Mouse (Mus musculus) heart, embryonic 12.5 days (tissue): ENCODE measurements around the gene Filip1l. TPM values are rescaled to one million over a fixed set of nuclear protein-coding genes. Genes with fewer than 3 reads are reported as not detected.

Experiments
- ATAC-seq: fragments of 200-750 bp; cut with Nextera tagmentation; 2 replicates; pipeline ENCODE4 v1.8.0; 2017; ENCODE audit warnings: moderate TSS enrichment, moderate library complexity; ENCODE audit not compliant: insufficient number of reproducible peaks, low FRiP score
- H3K27ac ChIP-seq: fragments of 300-500 bp; sonication (generic); 2 replicates; pipeline ENCODE4 v1.5.1; 2016; ENCODE audit warnings: mild to moderate bottlenecking, moderate library complexity; ENCODE audit not compliant: poor library complexity, severe bottlenecking
- H3K27me3 ChIP-seq: fragments of 300-500 bp; sonication (generic); replicated peaks from 2 replicates; pipeline ENCODE4 v1.6.1; 2016; ENCODE audit warnings: mild to moderate bottlenecking, moderate library complexity
- H3K36me3 ChIP-seq: fragments of 300-500 bp; sonication (generic); 2 replicates; pipeline ENCODE4 v1.6.1; 2016; ENCODE audit warnings: mild to moderate bottlenecking, moderate library complexity
- H3K4me1 ChIP-seq: fragments of 300-500 bp; sonication (generic); replicated peaks from 2 replicates; pipeline ENCODE4 v1.6.1; 2016; ENCODE audit warnings: mild to moderate bottlenecking
- H3K4me2 ChIP-seq: fragments of 300-500 bp; sonication (generic); 2 replicates; pipeline ENCODE4 v1.6.1; 2016; ENCODE audit warnings: mild to moderate bottlenecking, moderate library complexity
- H3K4me3 ChIP-seq: fragments of 300-500 bp; sonication (generic); 2 replicates; pipeline ENCODE4 v1.5.1; 2016; ENCODE audit warnings: mild to moderate bottlenecking
- H3K9ac ChIP-seq: fragments of 300-500 bp; sonication (generic); 2 replicates; pipeline ENCODE4 v1.6.1; 2016; ENCODE audit warnings: mild to moderate bottlenecking, moderate library complexity
- H3K9me3 ChIP-seq: fragments of 300-500 bp; sonication (generic); replicated peaks from 2 replicates; pipeline ENCODE4 v1.6.1; 2016; ENCODE audit warnings: mild to moderate bottlenecking, moderate library complexity
- WGBS: fragments of 180-500 bp; shearing (Covaris S2); methylation state at CpG from one replicate; pipeline ENCODE4 v1.1.7; 2016; 5-methylcytosine and 5-hydroxymethylcytosine counted together
- polyA plus RNA-seq: library from polyadenylated mRNA; unstranded; fragments of >200 nt; fragmentation: Nextera tagmentation; extraction: Ambion mirVana; gene quantifications from 2 replicates; pipeline ENCODE4 v1.2.1, GENCODE M21; 2016

Gene Filip1l
- polyA plus RNA-seq, 1 experiment from 2014 or later: 27.8 TPM

DNA sequence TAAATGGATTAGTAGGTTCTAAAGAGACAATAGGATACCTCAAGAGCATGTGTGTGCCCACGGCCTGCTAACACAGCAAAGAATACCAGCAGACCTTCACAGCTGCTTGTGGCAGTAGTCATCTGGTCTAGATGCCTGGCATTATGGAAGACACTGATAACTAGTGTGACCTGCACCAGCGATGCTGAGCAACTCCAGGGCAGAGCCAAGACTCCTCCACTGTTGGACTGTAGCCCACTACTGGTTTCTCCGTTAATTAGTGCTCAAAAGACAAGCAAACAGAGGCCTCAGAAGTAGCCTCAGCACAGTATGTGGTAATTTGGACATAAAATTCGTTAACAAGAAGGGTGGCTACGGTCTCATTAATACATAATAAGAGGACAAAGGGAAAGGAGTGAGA lies 199.8 kb downstream of the Filip1l start:
- H3K27ac ChIP-seq: no peak overlapping the region
- peaks cover 7% of the 10 kb centered on the region; the same call in 1 of the 2 replicates for H3K36me3 ChIP-seq
- H3K4me2 ChIP-seq: no peak overlapping the region
- no peaks in the 10 kb centered on the region for H3K27me3 ChIP-seq
- no peaks in the 10 kb centered on the region for H3K9me3 ChIP-seq
- peaks cover 42% of the 10 kb centered on the region for H3K4me1 ChIP-seq
- 82% methylated on average over 5 of the region's 5 CpGs for WGBS
- no peak overlapping the region for H3K4me3 ChIP-seq
- ATAC-seq: no peak
- H3K9ac ChIP-seq: no peak overlapping the region

DNA sequence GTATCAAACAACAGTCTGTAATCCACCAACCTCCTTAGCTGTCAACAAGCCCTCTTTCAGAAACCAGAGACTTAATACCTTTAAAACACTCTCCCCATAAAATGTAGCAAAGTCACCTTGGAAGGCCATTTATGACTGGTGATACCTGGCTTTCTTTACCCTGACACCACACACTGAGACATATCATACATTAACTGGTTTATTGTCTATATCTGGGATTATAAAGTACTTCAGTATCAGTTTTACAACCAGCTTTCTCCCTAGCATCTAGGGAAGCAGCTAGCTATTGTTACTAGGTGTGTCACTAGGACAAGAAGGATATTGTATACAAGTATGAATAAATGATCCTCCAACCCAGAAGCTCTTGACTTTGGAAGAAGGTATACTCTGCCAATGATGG lies 200.3 kb downstream of the Filip1l start:
- Histone ChIP-seq H3K4me1 (peaks cover 38% of the 10 kb centered on the region), H3K36me3 (peaks cover 7% of the 10 kb centered on the region; the same call in 1 of the 2 replicates), H3K27ac (no peak overlapping the region), H3K9ac (no peak overlapping the region), H3K9me3 (no peaks in the 10 kb centered on the region), H3K27me3 (no peaks in the 10 kb centered on the region), H3K4me3 (no peak overlapping the region), H3K4me2 (no peak overlapping the region)
- no peak for ATAC-seq

DNA sequence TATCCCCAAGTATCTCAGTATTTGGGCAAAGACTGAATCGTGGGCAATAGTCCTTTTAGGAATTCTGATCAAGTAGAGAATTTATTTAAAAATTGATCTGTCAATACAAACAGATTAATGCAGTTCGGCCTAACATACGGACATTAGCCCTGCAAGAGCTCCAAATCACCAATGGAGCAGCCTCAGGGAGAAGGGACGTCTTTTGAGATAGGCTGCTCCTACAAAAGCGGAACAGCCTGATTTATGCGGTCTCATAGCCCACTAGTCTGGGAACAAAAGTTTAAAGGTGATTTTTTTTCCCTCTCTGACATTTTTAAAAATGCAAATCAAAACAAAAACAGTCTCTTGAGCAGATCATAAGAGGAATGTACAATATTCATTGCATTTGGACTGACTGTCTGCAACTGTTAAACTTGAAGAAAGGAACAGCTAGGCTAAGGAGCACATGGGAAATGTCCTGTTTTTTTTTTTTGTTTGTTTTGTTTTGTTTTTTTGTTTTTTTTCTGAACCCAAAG lies 202.1 kb downstream of the Filip1l start:
- no peak for ATAC-seq
- 80% methylated on average over 6 of the region's 6 CpGs for WGBS
- H3K36me3 ChIP-seq: peaks cover 10% of the 10 kb centered on the region
- no peak overlapping the region for H3K4me3 ChIP-seq
- peaks cover 38% of the 10 kb centered on the region for H3K4me1 ChIP-seq
- H3K27me3 ChIP-seq: no peaks in the 10 kb centered on the region
- no peaks in the 10 kb centered on the region for H3K9me3 ChIP-seq
- no peak overlapping the region for H3K4me2 ChIP-seq
- no peak overlapping the region for H3K27ac ChIP-seq
- H3K9ac ChIP-seq: no peak overlapping the region

DNA sequence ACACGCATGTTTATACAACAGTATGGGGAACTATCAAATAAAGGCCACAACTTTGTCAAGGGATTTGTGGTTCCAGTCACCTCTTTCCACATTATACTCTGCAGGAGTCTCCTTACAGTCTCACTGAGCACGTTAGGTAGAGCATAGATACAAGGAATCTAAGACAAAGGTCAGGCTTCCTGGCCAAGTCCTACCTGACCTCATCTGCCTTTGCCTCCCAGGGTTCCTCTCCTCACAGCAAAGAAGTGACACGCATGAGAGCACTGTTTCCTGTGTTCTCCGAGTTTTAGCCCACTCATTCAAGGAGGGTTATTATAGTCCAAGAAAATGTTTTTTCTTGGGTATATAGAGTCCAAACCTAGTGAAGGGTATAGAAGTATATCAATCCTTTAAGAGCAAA lies 202.8 kb downstream of the Filip1l start:
- Histone ChIP-seq H3K27me3 (no peaks in the 10 kb centered on the region), H3K36me3 (peaks cover 11% of the 10 kb centered on the region), H3K4me3 (no peak overlapping the region), H3K9me3 (no peaks in the 10 kb centered on the region), H3K4me1 (peaks cover 36% of the 10 kb centered on the region), H3K4me2 (no peak overlapping the region), H3K9ac (no peak overlapping the region), H3K27ac (no peak overlapping the region)
- WGBS: 76% methylated on average over 4 of the region's 4 CpGs
- no peak for ATAC-seq

DNA sequence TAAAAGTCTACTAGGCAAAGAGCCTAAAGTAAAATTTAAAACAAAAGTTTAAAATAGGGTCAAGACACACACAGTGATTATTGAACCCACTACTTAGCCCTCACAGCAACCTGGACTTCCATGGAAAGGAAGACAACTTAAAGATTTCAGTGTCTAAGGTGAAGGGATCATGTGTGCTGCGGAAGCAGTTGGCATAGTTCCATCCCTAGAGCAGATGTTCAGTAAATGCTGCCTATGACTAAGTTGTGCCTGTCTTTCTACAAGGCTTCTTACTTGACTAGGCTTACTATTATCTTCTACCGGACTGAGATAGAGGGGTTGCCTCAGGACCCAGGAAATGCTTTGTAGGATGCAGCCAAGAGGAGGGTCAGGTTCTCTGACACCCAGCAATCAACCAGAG lies 203.4 kb downstream of the Filip1l start:
- WGBS: 60% methylated on average over 2 of the region's 2 CpGs
- Histone ChIP-seq H3K4me3 (no peak overlapping the region), H3K36me3 (peaks cover 11% of the 10 kb centered on the region), H3K4me2 (no peak overlapping the region), H3K27me3 (no peaks in the 10 kb centered on the region), H3K27ac (no peak overlapping the region), H3K9ac (no peak overlapping the region), H3K9me3 (no peaks in the 10 kb centered on the region), H3K4me1 (peaks cover 34% of the 10 kb centered on the region)
- no peak for ATAC-seq

DNA sequence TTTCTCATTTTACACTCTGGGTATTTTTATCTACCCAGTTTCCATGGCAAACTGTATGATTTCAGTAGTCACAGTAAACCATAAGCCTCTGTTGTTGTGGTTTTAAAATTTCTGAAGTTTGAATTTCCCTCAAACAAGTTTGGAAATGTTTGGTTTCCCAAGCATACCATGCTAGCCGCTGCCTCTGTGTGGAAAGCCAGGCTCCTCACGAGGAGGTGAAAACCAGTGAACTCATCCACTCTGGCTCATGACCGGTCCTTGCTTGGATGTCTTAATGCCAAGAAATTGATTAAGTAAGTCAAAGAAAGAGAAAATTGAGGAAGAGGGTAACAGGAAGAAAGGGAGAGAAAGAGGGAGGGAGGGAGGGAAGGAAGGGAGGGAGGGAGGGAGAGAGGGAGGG lies 205.4 kb downstream of the Filip1l start:
- H3K4me1 ChIP-seq: peaks cover 32% of the 10 kb centered on the region
- H3K9ac ChIP-seq: no peak overlapping the region
- H3K27me3 ChIP-seq: no peaks in the 10 kb centered on the region
- H3K9me3 ChIP-seq: no peaks in the 10 kb centered on the region
- no peak overlapping the region for H3K4me3 ChIP-seq
- no peak for ATAC-seq
- WGBS: 83% methylated on average over 3 of the region's 3 CpGs
- H3K4me2 ChIP-seq: no peak overlapping the region
- H3K27ac ChIP-seq: no peak overlapping the region
- H3K36me3 ChIP-seq: peaks cover 9% of the 10 kb centered on the region

DNA sequence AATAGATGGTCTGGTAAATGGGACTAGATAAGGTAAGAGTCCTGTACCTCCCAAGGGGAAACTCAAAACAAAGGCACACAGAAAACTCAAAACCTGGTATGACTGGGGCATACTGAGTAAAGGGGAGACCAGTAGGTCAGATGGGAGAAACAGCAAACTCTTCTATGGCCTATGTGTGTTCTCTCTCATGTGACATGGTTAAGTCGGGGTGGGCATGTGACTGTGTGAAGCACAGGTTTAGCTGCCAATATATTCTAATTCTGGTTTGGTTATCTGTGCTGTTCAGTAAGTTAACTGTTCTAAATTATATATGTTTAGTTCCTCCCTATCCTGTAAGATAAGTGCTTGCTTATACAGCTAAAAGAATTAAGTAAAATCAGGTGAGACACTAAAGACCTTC lies 207.3 kb downstream of the Filip1l start:
- no peak overlapping the region for H3K27ac ChIP-seq
- H3K4me2 ChIP-seq: no peak overlapping the region
- ATAC-seq: no peak
- WGBS: 94% methylated on average over 1 of the region's 1 CpGs
- no peaks in the 10 kb centered on the region for H3K9me3 ChIP-seq
- no peak overlapping the region for H3K4me3 ChIP-seq
- H3K36me3 ChIP-seq: peaks cover 9% of the 10 kb centered on the region
- peaks cover 27% of the 10 kb centered on the region for H3K4me1 ChIP-seq
- no peak overlapping the region for H3K9ac ChIP-seq
- H3K27me3 ChIP-seq: no peaks in the 10 kb centered on the region

DNA sequence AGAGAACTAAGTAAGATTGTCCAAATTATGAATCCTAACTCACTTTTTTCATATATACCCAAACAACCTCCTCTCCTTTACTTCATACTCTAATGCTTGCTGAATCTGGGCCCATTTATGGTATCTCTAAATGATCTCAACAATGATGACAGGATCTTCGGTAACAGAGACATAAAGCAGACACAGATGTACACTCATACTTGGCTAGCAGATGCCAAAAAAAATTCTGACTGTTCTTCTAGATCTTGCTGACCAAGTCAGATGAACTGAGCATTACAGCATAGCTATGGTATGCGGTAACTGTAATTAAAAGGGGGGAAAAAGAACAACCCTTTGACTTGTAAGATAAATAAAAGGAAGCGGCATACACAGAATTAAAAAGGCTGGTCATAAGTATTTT lies 210.6 kb downstream of the Filip1l start:
- no peak overlapping the region for H3K4me3 ChIP-seq
- H3K27ac ChIP-seq: no peak overlapping the region
- no peaks in the 10 kb centered on the region for H3K9me3 ChIP-seq
- H3K27me3 ChIP-seq: no peaks in the 10 kb centered on the region
- H3K4me1 ChIP-seq: peaks cover 23% of the 10 kb centered on the region
- no peak overlapping the region for H3K9ac ChIP-seq
- no peak overlapping the region for H3K4me2 ChIP-seq
- 0 out of 2 replicates have a peak, but pooled peaks have one; percentile 48 for ATAC-seq
- 34% methylated on average over 3 of the region's 3 CpGs for WGBS
- H3K36me3 ChIP-seq: peaks cover 11% of the 10 kb centered on the region

DNA sequence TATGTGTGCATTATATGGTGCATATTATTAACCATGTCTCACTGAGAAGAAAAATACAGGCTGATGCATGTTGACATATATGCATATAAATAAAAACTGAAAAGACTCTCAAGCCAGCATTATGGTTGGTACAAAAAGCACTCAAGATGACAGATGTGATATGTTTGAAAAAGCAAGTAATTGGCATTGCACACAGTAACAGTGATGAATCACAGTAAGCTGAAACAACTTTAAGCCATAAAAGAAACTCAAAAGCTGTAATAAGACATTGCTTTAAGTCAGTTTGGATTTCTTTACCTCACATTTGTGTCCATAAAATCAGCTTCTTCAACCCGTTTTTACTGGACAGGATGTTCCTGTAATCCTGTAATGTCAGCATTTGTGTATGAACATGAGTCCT lies 211.9 kb downstream of the Filip1l start:
- Histone ChIP-seq H3K4me1 (peaks cover 25% of the 10 kb centered on the region), H3K27me3 (no peaks in the 10 kb centered on the region), H3K9me3 (no peaks in the 10 kb centered on the region), H3K36me3 (peaks cover 12% of the 10 kb centered on the region), H3K27ac (no peak overlapping the region), H3K4me2 (no peak overlapping the region), H3K9ac (no peak overlapping the region), H3K4me3 (no peak overlapping the region)
- ATAC-seq: no peak
- WGBS: 54% methylated on average over 1 of the region's 1 CpGs

DNA sequence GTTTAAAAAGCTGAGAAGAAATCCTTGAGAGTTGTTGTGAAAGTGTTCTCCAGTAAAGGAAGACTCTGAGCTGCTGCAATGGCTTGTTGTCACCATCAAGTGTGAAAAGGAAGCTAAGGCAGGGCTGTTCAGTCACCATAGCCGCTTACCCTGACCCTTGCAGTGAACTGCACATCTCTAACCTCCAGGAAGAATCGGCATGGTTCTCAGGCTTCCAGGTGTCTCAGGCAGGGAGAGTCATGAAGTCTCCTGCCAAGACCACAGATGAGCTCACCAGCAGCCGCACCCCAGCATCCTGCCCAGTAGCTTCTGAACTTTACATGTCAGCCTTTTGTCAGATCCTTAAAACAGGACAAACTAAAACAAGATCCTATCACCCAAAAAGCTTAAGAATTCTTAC lies 213.3 kb downstream of the Filip1l start:
- Histone ChIP-seq H3K27ac (no peak overlapping the region), H3K4me2 (no peak overlapping the region), H3K9me3 (no peaks in the 10 kb centered on the region), H3K27me3 (no peaks in the 10 kb centered on the region), H3K36me3 (peaks cover 23% of the 10 kb centered on the region), H3K9ac (no peak overlapping the region), H3K4me3 (no peak overlapping the region), H3K4me1 (peaks cover 25% of the 10 kb centered on the region)
- 0 out of 2 replicates have a peak, but pooled peaks have one; percentile 33 for ATAC-seq
- WGBS: 49% methylated on average over 3 of the region's 3 CpGs

DNA sequence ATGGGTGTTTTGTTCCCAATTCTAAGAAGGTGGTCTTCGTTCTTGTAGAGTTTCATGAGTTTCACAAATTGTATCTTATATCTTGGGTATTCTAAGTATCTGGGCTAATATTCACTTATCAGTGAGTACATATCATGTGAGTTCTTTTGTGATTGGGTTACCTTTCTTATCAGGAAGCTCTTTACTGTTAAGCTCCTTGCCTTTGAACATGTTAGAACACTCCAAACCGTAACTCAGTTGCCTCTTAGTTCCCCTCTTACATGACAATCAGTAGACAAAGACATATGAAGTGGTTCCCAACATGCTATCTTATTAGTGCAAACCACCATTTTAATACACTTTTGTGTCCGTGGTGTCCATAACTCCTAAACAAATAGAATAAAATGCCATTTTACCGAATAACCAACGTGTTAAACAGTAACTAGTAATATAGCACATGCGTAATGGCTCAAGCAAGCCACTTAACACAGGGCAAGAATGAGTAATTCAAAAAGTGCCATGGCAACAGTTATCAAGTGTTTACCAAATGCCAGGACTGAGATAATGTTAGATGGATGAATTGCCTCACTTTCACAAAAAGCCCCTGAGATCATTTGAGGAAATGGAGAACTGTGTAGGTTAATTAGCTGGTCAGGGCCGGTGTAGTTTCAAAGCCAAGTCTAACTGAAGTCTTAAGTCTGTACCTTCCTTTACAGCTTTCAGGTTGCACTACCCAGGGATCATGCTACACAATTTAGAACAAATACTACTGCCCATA lies 215.9 kb downstream of the Filip1l start:
- no peaks in the 10 kb centered on the region for H3K9me3 ChIP-seq
- no peak overlapping the region for H3K4me3 ChIP-seq
- H3K36me3 ChIP-seq: peaks cover 32% of the 10 kb centered on the region
- 75% methylated on average over 7 of the region's 7 CpGs for WGBS
- H3K27ac ChIP-seq: no peak overlapping the region
- H3K4me1 ChIP-seq: peaks cover 11% of the 10 kb centered on the region
- no peaks in the 10 kb centered on the region for H3K27me3 ChIP-seq
- ATAC-seq: no peak
- no peak overlapping the region for H3K9ac ChIP-seq
- H3K4me2 ChIP-seq: no peak overlapping the region
